Mouse (Mus musculus) layer of hippocampus, adult 11-12 months (tissue): ENCODE measurements at regions not wholly inside any gene's neighbourhood (a gene's known extent, or its start where the extent isn't known, plus 50 kb on each side); places are given as distances from the start of the nearest gene placed in this dataset.
A peak's percentile ranks its signal among the peaks of the same experiment; 100 is the strongest.
"Not testable (repeated sequence)": the region's sequence is repeated elsewhere in the genome, so short reads cannot be mapped to it uniquely, and the experiment has no call there.

Experiments
- DNase-seq: peaks from one replicate; pipeline ENCODE4 v3.0.0; 2022; ENCODE audit warnings: low spot score

DNA sequence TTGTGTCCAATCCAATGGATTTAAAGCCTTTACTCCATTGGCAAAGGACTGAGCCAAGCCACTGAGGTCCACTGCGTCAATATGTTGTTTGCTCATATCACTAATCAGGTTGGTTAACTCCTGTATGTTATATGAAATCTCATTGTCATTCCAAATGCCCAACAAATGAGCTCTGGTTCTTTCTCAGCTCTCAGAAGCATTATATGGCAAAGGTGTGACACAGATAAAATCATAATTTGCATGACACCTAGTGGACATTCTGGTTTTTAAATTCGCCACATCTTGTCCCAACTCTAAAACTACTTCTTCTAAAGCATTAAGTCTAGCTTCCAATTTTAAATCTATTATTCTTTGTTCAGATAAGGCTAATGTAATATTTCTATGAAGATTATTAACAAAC lies 1035.1 kb upstream of the Sel1l start:
- DNase-seq: not testable (repeated sequence)

DNA sequence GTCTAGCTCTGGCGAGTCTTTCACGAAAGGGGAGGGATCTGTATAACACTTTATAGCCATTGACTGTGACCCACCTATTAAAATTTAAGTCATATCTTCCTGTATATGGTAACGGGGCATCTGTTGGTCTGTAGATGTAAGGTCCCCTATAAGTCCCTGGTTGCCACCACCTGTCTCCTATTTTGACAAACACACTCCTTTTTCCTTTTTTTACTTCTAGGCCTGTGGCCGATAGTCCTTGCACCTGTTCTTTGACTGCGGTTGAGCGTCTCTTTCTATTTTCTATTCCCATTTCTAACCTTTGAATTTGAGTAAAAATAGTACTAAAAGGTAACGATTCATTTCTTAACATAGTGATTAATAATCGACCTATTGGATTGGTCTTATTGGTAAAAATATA lies 1034.1 kb upstream of the Sel1l start:
- not testable (repeated sequence) for DNase-seq

DNA sequence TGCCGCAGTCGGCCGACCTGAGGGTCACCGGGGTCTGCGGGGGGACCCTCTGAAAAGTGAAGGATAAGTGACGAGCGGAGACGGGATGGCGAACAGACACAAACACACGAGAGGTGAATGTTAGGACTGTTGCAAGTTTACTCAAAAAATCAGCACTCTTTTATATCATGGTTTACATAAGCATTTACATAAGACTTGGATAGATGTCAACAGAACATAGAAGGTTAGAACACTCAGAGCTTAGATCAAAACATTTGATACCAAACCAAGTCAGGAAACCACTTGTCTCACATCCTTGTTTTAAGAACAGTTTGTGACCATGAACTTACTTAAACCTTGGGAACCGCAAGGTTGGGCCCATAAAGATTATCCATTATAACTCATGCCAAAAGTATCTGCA lies 1033.6 kb upstream of the Sel1l start:
- not testable (repeated sequence) for DNase-seq

DNA sequence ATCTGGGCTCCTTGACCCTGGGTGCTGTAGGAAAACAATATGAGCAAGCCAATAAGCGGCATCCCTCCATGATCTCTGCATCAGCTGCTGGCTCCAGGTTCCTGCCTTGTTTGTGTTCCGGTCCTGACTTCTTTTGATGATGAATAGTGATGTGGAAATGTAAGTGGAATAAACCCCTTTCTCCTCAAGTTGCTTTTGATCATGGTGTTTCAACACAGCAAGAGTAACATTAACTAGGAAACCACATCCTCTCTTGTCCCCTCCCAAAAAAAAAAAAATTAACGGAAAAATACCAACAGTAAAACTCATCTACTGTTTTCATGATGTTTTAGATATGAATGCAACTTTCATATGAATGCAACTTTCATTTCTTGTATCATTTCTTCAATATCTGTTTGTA lies 1024.6 kb upstream of the Sel1l start:
- DNase-seq: no peak

DNA sequence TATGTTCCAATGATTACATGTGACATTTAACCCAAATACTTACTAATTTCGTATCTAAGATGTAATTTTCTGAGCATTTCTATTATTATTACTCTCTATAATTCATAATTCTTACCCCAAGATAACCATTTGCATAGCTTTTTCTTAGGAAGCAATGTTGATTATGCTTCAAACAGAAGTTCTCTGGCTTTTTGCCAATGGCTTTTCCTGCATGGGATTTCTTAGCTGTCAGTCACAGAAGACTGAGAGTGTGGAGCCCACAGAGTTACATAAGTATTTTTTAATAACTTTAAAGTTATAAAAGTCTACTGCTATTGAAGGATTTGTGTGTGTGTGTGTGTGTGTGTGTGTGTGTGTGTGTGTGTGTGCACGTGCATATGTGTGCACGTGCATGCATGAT lies 1020.4 kb upstream of the Sel1l start:
- DNase-seq: no peak

DNA sequence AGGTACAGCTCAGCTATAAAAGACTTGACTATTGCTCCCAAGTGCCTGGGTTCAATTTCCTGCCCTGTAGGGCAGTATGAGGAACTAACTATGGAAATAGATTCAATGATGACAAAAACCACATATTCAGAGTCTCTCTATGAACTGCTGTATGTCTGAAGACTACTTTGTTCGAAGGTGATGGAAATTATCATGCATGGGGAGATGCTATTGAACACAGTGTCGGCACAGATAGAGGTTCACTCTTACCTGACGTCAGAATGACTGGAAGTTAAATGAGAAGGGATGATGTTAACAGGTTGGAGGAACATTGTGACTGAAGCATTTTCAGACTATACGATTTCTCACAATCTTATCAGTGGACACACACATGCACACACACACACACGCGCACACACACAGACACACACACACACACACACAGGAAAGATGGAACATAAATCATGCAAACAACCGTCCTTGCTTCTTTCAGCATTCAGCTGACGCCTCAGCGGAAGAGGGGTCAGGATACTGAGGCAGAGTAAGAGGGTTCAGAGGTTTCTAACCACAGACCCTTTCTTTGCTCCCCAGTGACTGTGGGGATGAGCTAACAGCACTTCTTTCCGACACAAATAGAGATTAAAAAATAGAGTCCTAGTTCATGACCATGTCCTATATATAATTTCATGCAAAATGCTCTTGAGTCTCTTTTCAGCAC lies 974.3 kb upstream of the Sel1l start:
- no peak for DNase-seq

DNA sequence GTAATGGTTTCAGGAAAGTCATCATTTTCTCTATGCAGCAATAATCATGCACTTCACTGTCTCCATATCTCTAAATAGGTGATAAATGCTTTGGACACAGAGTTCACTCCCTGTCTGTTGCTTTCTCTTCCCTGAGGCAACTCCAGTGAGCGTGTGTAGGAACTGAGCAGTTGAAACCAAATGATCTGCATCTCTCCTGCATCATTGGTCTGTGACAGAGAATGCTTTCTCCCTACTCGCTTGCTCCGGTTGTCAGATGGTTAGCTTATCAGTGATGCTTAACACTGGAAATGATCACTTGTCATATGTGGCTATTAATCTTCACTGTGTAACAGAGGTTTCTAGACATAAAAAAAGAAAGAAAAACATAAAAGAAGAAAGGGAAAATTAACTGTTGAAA lies 969.7 kb upstream of the Sel1l start:
- DNase-seq: no peak

DNA sequence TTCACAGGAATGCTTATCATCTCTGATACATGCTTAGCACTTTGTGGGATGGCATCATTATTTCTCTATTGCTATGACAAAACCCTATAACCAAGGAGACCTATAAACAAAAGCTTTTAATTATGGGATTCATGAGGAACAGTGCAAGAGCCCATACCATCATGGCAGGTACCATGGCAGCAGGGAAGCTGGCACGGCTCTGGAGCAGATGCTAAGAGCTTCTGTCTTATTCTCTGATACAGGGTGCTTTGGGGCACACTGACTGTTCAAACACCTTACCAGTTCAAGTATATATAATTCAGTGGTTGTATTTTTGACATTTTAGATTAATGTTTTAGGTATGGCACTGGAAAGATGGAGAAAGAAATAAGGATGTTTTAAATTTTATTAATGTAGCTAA lies 952.2 kb upstream of the Sel1l start:
- DNase-seq: no peak

DNA sequence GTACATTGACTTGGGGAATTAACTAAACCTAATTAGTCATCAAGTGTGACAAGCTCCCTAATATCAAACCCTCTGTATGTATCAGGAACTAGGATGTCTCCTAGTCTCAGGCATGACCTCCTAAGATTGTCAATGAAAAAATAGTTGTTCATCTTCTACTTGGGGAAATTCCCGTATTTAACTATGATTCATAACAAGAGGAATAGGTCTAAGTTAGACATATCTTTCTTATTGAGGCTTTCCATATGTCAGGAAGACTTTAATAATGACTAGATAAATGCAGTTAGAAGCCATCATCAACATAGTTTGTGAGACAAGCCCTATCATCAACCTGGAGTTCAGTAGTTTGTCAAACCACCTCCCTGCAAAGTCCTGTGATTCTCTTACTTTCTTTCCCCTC lies 934.4 kb upstream of the Sel1l start:
- DNase-seq: no peak

DNA sequence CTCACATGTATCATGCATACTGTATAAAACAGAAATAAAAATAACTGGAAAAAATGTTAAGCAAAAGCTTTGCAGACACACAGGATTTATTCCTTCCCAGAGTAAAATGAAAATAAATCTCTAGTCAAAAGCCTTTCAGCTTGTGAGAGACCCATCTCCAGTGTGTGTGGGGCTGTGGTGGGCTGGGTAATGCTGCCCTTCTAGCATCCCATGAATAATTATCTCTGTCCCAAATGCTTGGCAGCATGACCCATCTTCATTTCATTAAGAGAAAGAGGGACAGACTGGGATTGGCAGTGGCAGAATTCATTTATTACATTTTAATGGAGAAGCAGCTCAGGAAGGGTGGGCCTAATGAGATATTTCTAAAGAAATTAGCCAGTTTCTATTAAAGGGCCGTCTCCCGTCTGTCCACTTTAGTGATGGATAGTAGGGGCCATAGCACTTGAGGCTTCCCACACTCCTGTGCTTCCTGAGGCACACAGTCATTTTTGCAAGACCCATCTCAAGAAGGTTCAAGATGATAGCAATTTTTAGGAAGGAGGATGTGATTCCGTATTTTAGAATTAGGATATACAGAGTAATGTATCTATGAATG lies 930.8 kb upstream of the Sel1l start:
- no peak for DNase-seq

DNA sequence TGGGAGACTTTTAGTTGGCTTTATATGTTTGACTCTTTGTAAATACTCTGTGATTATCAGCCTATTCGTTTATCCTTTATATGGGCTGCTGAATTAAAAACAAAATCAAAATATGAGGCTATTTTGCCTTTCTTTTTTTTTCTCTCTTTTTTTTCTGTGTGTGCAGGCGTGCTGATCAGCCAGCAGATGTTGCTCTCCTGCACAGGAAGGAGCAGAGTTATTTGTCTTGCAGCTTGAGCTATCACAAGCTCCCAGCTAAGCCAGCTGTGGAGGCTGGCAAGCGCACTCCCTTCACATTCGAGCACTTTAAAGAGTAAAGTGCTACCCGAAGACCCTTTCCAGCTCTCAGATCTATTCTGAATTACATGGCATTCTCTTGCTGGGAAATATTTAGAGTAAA lies 926.7 kb upstream of the Sel1l start:
- DNase-seq: no peak

DNA sequence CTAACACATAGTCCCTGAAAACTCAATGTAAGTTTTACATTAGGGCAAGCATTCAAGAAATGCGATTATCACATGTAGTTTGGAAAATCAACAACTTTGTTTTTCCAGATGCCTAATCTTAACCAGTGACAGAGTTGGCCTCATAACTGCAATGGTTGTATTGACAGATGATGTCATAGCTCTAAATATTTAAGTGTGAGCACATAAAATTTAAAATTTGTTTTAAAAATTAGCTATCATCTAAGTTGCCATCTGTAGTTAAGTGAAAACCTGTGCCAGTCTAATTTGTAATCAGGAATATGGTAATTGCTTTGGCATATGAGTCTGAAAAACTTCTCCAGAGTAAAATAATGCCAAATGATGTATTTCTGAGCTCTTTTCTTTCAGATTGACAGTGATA lies 899.6 kb upstream of the Sel1l start:
- DNase-seq: no peak

DNA sequence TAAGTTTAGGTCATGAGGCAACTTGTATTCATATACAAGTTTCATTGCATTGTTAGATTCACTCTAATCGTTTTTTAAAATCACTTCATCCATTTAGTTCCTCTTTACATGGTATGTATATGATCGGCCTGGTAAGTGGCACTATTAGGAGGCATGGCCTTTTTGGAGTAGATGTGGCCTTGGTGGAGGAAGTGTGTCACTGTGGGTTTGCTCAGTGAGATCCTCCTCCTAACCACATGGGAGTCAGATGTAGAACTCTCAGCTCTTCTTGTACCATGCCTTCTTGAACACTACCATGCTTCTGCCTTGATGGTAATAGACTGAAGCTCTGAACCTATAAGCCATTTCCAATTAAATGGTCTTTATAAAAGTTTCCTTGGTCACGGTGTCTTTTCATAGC lies 891.9 kb upstream of the Sel1l start:
- DNase-seq: no peak

DNA sequence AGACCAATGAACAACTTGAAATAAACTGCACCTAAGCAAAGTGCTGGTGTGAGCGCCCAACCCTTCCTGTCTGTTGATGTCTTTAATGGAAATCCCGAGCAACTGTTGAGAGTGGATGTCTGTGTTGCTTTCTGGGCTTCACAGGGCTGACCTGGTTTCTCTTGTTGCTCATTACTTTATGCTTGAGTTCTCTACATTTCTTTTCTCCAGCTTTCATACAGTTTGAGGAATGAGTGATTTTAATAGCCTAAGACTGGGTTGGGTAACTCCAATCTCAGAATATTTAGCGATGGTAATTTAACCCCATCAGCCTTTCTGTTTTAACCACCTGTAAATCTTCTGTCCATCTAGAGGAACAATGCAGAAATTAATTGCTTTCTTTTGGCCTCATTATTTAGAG lies 890.2 kb upstream of the Sel1l start:
- DNase-seq: no peak

DNA sequence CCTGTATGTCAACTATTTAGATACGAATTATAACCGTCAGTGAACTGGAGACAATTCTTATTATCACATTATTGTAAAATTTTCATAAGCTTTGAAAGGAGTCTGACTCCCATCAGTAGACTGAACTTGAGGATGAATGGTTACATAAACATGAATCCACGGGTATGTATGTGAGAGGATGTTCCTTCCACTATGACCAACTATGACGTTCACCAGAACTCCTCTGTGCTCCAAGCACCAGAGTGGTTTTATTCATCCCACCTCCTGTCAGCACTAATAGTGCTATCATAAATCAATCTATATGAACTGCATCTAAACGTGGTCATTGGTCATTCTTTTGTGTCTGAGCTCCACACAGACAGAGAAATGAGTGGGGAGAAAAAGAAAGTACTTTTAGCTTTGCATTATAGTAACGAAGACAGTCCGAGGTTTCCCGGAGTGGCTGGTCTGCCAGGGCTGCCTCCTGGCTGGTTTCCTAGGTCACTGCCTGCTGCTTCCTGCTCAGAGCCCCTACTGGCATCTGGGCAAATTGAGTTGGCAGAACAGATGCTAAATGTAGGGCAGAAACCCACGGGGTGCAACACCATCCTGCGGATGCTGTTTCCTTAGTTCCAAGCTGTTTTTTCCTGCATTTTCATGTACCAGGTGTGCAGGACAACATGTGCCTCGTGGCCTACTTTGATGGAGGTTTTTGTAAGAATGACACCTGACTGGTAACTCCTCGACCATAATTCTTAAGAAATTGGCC lies 888.8 kb upstream of the Sel1l start:
- DNase-seq: peak; percentile 21

DNA sequence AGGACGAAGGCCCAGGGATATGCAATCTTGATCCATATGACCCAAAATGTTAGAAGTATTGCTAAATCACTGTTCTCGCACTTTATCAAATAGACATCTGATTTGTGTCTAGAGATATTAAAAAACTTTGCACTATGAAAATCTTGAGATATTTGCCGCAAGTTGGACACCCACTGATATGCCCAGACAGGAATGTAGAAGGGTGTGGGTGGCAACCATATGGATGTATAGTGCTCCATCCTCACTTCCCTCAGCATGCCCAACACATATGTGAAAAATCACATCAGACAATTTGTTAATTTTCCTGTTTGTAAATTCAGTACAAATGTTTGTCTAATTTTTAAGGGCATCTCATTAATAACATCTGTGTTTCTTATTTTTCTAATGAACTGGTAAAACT lies 874.1 kb upstream of the Sel1l start:
- DNase-seq: no peak

DNA sequence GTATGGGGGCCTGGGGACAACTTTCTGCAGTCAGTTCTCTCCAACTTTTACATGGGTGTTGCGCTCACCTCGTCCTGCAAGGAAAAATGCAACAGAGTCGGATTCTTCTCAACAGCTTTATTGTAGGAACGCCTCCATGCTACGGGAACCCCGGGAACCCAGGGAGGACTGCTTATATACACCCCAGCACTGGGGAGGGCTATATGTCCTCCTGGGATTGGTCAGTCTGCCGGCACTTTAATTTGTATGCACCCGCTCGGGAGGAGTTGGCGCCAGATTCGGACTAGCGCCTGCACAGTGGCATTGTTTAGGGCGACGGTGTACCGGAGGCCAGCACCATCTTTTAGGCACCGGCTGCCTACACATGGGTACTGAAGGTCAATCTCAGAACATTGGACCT lies 864.5 kb upstream of the Sel1l start:
- no peak for DNase-seq

DNA sequence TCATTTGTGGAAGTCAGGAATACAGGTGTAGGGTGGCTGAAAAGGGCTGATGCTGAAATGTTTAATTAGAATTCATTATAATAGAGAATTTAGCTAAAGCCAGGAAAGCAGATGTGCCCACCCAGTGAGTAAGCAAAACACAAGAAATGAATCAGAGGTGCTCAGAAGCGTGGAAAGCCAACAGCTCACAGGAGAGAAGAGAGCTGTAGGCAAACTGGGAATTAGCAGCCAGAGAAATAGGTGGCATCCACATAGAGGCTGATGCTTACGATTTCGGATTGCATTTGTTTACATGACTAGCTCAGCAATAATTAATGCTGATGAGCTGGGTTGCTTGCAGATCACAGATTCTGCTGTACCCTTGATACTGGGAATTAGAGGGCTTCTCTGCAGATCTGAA lies 859.5 kb upstream of the Sel1l start:
- DNase-seq: no peak

DNA sequence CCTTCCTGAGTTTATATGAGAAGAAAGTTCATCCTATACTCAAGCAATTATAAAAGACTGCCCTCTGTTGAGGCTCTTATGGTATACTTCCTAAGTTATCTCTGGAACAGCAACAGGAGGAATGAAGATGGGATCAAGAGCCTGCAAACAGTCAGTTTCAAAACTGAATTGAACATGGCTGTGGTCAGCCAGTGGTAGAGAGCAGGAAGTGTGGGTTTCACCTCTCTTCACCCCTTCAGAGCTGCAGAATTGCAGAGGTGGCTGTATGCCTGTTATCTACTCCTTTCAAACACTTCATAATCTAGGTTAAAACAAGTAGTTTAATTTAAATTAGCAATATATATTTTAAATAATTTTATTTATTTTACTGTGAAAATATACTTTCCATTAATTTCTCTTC lies 854.8 kb upstream of the Sel1l start:
- no peak for DNase-seq

DNA sequence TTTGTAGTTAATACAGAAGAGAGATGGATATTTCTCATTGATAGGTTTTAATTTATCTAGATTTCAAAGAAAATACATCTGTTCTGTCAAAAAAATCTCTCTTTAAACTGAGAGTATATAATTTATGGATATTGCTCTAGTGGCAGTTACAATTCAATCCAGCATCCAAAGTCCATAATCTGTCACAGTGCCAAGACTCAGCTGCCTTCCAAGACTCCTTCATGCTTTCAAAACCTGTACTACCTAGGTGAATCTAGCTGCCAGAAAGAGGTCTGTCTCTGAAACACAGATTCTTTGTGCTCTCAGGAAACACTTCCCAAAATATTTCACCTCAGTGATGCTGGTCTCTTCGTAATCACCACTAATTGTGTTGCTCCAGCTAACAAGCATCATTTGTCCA lies 844.0 kb upstream of the Sel1l start:
- DNase-seq: no peak

DNA sequence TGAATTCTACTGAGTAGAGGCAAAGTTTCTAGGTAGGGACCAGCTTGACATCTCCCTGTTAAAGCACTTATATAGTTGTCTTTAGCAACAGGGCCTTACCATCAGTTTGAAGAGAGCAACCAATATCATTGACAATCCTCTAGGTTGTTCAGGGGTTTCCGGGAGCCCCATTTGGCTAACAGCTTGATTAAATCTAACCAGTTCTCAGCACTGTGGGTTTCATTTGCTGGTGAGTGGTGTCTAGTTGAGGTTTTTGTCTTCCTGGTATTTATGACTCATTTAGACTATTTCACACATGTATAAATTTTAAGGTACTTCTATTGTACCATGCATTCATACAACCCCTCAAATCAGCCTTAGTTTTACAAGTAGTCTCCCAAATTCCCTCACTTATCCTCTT lies 823.4 kb upstream of the Sel1l start:
- no peak for DNase-seq

DNA sequence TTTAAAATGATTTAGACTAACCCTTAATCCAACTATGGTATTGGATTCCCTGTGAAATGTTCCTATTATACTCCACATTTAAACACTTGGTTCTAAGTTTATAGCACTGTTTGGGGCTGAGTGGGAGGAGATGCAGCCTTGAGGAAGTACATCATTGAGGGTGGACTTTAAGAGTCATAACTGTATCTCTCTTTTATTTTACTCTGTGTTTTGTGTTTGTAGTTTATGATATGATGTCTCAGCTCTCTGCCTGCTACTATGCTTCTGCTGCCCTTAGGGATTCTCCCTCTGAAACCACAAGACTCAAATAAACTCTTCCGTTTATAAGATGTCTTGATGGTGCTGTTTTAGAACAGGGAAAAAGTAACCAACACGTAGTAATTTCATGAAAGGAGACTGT lies 797.7 kb upstream of the Sel1l start:
- no peak for DNase-seq

DNA sequence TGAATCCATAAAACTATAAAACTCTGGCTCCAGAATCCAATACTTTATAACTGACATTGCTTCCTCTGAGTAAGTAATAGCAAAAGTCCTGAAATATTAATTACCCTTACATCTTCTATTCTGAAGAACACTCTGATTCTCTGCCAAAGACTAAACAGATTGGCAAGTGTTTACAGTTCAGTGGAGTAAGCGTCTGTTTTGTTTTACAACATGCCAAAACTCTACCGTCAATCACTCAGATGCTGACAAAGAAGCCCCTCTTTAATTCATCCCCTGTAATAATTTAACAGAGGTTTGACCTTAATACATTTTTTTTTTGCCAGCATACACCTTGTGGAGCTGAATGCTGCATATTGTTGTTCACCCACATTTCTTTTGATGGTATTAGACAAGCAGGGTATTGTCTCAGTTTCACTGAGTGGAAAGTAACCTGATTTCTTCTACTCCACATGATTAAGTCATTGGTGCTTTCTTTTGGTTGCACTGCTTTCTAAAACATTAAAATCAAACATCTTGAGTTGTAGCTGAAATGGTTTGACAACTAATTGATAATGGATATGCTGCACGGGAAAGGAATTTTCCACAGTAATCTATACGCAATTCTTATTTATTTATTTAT lies 796.2 kb upstream of the Sel1l start:
- DNase-seq: no peak
